Mouse (Mus musculus): ENCODE data around the gene Sez6. TPM values are rescaled to one million over a fixed set of nuclear protein-coding genes. Genes with fewer than 3 reads are reported as not detected.

Sez6 gene
- total and polyA plus RNA-seq, 3 experiments, result 0.04 TPM; not detected in 2

DNA sequence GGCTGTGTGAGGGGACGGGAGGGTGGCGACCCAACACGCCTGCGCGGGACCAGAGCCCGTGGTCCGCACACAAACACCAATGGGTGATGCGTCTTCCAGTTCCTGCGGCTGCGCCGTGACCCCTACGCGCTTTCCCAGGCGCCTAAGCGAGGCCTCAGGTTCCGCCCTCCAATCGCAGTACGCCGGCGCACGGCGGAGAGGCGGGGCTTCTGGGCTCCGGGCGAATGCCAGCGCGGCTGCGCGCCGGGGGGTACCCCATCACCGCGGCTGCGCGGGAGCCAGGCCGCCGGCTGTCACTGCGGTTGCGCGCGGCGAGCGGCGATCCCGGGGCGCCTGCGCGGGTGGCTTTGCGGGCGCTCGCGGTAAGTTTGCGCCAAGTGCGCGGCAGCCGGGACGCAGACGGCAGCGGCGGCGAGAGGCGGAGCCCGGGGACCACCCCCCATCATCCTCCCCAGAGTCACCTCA is 51.9 kb downstream of the Sez6 start, which contains the start of gene Phf12:
Phf12 (plus strand) TSS at position 314 of the 465 bp plus-strand sequence.
- dilution Hi-C loops (cut with MboI; ENCODE audit: extremely low pct_ligation_motif_present, extremely low pct_unique_long_range_greater_than_20kb, low sequenced_read_pairs) (no loop called here), in situ Hi-C loops (cut with MboI; ENCODE audit: low pct_ligation_motif_present, low pct_unique_long_range_greater_than_20kb, low sequenced_read_pairs) (no loop called here)
- TF ChIP-seq ELF1 (IDR thresholded peaks at IDR 0.05; ENCODE audit: low read depth, low read length), result peak; percentile 94
- TF ChIP-seq E2F4 (IDR thresholded peaks at IDR 0.05; ENCODE audit: insufficient replicate concordance, low read depth, low read length), result 0 out of 2 replicates have a peak, but pooled peaks have one; percentile 51
- peak; percentile 83; the same call in 1 of the 2 replicates for TF ChIP-seq POLR2A (IDR thresholded peaks at IDR 0.05; ENCODE audit: low read depth, low read length)
- peak; percentile 94 for TF ChIP-seq CHD2 (IDR thresholded peaks at IDR 0.05; ENCODE audit: low read length)
- no peak for TF ChIP-seq RAD21 (IDR thresholded peaks at IDR 0.05; ENCODE audit: low read depth, low read length)
- no peak for TF ChIP-seq USF2 (conservative IDR thresholded peaks at IDR 0.05; ENCODE audit: low read depth, low read length)
- no peak for TF ChIP-seq JUND (conservative IDR thresholded peaks at IDR 0.05; ENCODE audit: low read depth, low read length)
- peak; percentile 94; the same call in 1 of the 2 replicates for TF ChIP-seq KAT2A (IDR thresholded peaks at IDR 0.05; ENCODE audit: insufficient replicate concordance, low read length)
- TF ChIP-seq MAX (IDR thresholded peaks at IDR 0.05; ENCODE audit: low read length), result peak; percentile 22; the same call in 1 of the 2 replicates
- TF ChIP-seq TCF12 (IDR thresholded peaks at IDR 0.05; ENCODE audit: low read depth, low read length), result peak; percentile 81
- TF ChIP-seq GABPA (IDR thresholded peaks at IDR 0.05; ENCODE audit: insufficient replicate concordance, low read depth, low read length), result peak; percentile 5; the same call in 1 of the 2 replicates
- peak; percentile 92 for TF ChIP-seq ZMIZ1 (IDR thresholded peaks at IDR 0.05; ENCODE audit: low read depth, low read length)
- peak; percentile 63; the same call in 1 of the 2 replicates for TF ChIP-seq RCOR1 (conservative IDR thresholded peaks at IDR 0.05; ENCODE audit: low read depth, low read length)
- TF ChIP-seq SIN3A (IDR thresholded peaks at IDR 0.05; ENCODE audit: low read length), result peak; percentile 59; the same call in 1 of the 2 replicates
- TF ChIP-seq NELFE (IDR thresholded peaks at IDR 0.05; ENCODE audit: low read depth, low read length), result peak; percentile 90; the same call in 1 of the 2 replicates
- TF ChIP-seq NRF1 (IDR thresholded peaks at IDR 0.05; ENCODE audit: low read depth, low read length), result peak; percentile 87
- TF ChIP-seq ZKSCAN1 (IDR thresholded peaks at IDR 0.05; ENCODE audit: borderline replicate concordance, low read depth, low read length), result no peak
- peak; percentile 85 for TF ChIP-seq HCFC1 (IDR thresholded peaks at IDR 0.05; ENCODE audit: low read depth, low read length)
- TF ChIP-seq PAX5 (IDR thresholded peaks at IDR 0.05; ENCODE audit: low read length), result no peak
- peak; percentile 56 for TF ChIP-seq MXI1 (IDR thresholded peaks at IDR 0.05; ENCODE audit: low read depth, low read length)
- peak; percentile 18; the same call in 1 of the 2 replicates for TF ChIP-seq JUN (IDR thresholded peaks at IDR 0.05; ENCODE audit: insufficient read depth, low read depth, low read length)
- TF ChIP-seq MAZ (IDR thresholded peaks at IDR 0.05; ENCODE audit: low read depth, low read length), result peak; percentile 53; the same call in 1 of the 2 replicates
- peak within 1 kb of the TSS; percentile 93 for H3K27ac ChIP-seq (ENCODE audit: insufficient read depth, low read depth)
- H3K4me1 ChIP-seq (ENCODE audit: control insufficient read depth in 1 of 2, insufficient read depth in 2 of 2), result peaks cover 5 to 44% of the 10 kb centered on the region in 2 experiments
- H3K4me3 ChIP-seq (replicated peaks in 1 of 3; ENCODE audit: low read depth in 2 of 3, low read length in 2 of 3, poor library complexity in 1 of 3), result peak within 1 kb of the TSS; percentile 83 to 96 (median 88)
- H3K27me3 ChIP-seq (replicated peaks), result peaks cover 12% of the 10 kb centered on the region
- H3K9ac ChIP-seq (ENCODE audit: insufficient read depth, low read depth), result peak within 1 kb of the TSS; percentile 99
- H3K4me2 ChIP-seq (ENCODE audit: insufficient read depth, low read depth, poor library complexity, severe bottlenecking), result peak within 1 kb of the TSS; percentile 40; the same call in 1 of the 2 replicates
- H3K79me2 ChIP-seq (replicated peaks; ENCODE audit: control insufficient read depth, extremely low read depth, insufficient read depth, poor library complexity, severe bottlenecking), result peaks cover 47% of the 10 kb centered on the region
- peak; percentile 100 for DNase-seq (ENCODE audit: extremely low read depth)
- H3K36me3 ChIP-seq (replicated peaks in 1 of 2; ENCODE audit: control insufficient read depth in 1 of 2, insufficient read depth in 1 of 2, low read length in 1 of 2), result peaks cover 4 to 25% of the 10 kb centered on the region in 2 experiments
- H3K9me3 ChIP-seq (replicated peaks; ENCODE audit: low read length), result no peaks in the 10 kb centered on the region
